Mouse (Mus musculus): ENCODE measurements around the gene Ncor2.

DNA sequence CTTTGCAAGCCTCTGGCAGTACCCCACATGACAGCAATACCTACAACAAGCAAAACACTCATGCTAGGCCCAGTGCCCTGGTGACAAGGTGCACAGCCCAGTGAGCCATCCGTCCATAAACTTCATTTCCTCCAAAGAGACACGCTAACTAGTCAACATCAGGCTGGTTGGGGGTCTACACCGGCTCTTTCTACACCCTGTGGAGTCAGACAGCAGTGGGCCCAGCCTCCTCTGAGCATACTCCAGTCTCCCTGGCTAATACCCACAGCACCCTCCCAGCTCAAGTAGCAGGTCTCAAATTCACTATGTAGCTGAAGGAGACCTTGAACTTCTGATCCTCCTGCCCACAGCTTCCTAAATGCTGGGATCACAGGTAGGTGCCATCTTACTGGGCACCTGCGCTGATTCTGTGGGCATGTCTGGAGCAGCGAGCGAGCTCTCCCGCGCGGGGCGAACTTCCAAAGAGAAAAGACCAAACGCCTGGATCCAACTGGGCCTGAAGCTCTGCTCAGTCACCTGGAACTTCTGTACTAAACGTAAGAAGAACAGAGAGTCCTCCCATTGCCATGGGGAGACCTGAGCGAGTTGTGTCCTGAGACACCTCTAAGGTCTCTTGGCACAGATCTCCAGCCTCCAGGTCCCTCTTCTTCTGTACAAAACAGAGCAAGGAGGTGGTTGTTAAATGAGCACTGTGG, 46.3 kb downstream of the Ncor2 start:
- TF ChIP-seq CTCF (IDR thresholded peaks at IDR 0.05; ENCODE audit: low read depth) (no peak), EP300 (optimal IDR thresholded peaks at IDR 0.05) (no peak)
